Mouse (Mus musculus) liver, embryonic 14.5 days (tissue): ENCODE results near the gene Terb1.

Experiments used
- CTCF ChIP-seq: IDR thresholded peaks from 2 replicates; pipeline ENCODE4 v1.5.1; 2016; ENCODE audit warnings: antibody characterized with exemption, low read depth, control low read depth
- EP300 ChIP-seq: IDR thresholded peaks from 2 replicates; pipeline ENCODE4 v1.6.1; 2016; ENCODE audit warnings: antibody characterized with exemption, low read depth

- no peak for TF ChIP-seq CTCF
- TF ChIP-seq EP300, result no peak
These were observed 26.3 kb upstream of the Terb1 start for GRCm38 (mm10) chr8:104536028-104536427.
